Mouse (Mus musculus) brain, embryonic 14.5 days (tissue): Measurements from ENCODE around the gene Pcyt2.

Experiments used
- CTCF ChIP-seq: fragments of 200-500 bp; IDR thresholded peaks from 2 replicates; pipeline ENCODE4 v1.5.1; 2012; ENCODE audit warnings: inconsistent platforms, mild to moderate bottlenecking, moderate library complexity, borderline replicate concordance; ENCODE audit not compliant: insufficient read depth, insufficient read length; ENCODE audit errors: extremely low read depth
- POLR2A ChIP-seq: fragments of 200-500 bp; IDR thresholded peaks from 2 replicates; pipeline ENCODE4 v1.6.1; 2012; ENCODE audit warnings: mild to moderate bottlenecking, inconsistent platforms, borderline replicate concordance; ENCODE audit not compliant: poor library complexity, insufficient read depth, insufficient read length, severe bottlenecking; ENCODE audit errors: extremely low read depth

- no peak for TF ChIP-seq CTCF
- TF ChIP-seq POLR2A = no peak
Observed at GRCm38 (mm10) chr11:120662759-120663158, 45.0 kb upstream of the Pcyt2 start.
